Mouse (Mus musculus) lung, postnatal 4 days (tissue): ENCODE measurements at regions not wholly inside any gene's neighbourhood (a gene's known extent, or its start where the extent isn't known, plus 50 kb on each side); places are given as distances from the start of the nearest gene placed in this dataset.
"Not testable (repeated sequence)": the region's sequence is repeated elsewhere in the genome, so short reads cannot be mapped to it uniquely, and the experiment has no call there.

ENCODE experiments used
- DNase-seq, 2 experiments: peaks; one replicate each; pipeline ENCODE4 v3.0.0; 2021

DNA sequence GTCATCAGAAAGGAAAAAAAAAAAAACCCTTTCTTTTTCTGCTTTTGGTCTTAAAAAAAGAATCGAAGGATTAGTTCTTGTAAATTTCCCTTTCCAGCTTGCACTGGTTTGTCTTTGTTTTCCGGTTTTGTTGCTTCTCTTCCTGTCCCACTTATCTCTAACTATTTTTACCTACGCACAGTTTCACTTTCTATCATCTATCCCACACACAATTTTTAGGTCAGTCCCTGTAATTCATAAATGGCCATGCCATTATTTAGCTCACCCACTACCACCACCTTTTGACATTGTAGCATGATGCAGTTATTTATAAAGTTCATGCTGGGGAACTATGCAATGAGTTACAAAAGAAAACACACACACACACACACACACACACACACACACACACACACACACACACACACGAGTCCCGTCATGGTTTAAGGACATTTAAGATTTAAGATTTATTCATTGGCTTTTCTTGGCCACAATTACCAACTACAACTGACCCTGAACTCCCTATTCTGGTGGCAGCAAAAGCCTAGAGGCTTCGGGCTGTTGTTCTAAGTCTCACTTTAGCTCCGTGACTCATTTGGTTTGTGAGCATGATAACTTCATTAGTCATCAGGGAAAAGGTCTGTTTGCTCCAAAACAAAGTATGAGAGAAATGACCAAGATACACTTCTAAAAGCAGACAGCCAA, 164.6 kb upstream of the Gm10131 start:
- no peak for DNase-seq

DNA sequence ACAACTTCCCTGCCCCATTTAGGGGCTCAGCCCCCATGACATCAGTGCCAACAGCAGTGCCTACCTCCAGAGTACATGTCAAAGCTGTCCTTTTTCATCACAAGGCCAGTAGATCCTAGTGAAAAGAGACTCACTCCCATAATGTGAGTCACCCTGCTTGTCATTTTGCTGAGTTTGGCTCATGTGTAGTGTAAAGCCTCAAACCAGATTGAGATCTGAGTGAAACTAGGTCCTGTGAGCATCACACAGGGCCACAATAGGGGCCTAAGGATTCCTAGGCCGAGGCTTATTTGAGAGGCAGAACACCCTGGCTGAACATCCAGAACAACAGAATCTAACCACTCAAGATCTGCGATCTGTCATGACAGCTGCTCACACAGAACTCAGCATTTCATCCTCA, 163.3 kb upstream of the Gm10131 start:
- DNase-seq, result not testable (repeated sequence)

GRCm38 (mm10) chr8:34274171-34274570, 162.6 kb upstream of the Gm10131 start:
- DNase-seq, result no peak

- DNase-seq, result no peak
Measured at GRCm38 (mm10) chr8:34269848-34270247, 158.3 kb upstream of the Gm10131 start.

GRCm38 (mm10) chr8:34268806-34269520, 157.4 kb upstream of the Gm10131 start:
- no peak for DNase-seq

DNA sequence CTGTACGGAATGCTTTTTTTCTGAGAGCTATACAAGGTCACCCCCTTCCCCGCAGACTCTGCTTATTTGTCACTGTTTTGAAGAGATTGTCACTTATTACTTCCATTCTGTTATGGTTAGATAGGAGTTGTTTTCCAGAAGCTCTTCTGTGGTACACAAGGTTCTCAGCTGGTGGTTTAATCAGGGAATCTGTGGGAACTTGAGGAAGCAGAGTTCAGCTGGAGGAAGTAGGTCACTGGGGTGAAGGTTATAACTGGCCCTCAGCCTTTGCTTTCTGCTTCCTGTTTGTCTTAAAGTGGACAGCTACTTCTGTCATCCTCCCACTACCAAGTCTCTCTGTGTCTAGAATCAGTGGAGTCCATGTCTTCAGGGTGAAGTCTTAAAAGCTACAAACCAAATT, 143.4 kb upstream of the Gm10131 start:
- DNase-seq, result no peak

DNA sequence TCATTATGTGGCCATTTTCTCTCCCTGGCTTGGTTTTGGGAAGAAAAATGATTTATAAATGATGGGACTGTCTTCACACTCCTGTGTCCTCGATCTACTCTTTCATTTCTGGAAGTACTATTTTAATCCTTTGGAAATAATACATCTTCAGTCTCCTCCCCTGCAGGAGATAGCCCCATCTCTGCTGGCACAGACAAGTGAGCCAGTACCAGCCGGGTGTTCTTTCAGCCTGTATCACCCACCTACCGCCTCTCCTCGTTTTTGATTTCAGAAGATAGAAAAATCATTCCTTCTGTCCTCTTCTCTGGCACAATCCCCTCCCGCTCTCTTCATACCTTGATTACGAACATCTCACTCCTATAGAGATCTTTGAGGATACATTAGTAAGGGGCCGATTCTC, 140.4 kb upstream of the Gm10131 start:
- no peak for DNase-seq

- no peak for DNase-seq
Measured at GRCm38 (mm10) chr8:34239346-34239900, 127.9 kb upstream of the Gm10131 start.

DNA sequence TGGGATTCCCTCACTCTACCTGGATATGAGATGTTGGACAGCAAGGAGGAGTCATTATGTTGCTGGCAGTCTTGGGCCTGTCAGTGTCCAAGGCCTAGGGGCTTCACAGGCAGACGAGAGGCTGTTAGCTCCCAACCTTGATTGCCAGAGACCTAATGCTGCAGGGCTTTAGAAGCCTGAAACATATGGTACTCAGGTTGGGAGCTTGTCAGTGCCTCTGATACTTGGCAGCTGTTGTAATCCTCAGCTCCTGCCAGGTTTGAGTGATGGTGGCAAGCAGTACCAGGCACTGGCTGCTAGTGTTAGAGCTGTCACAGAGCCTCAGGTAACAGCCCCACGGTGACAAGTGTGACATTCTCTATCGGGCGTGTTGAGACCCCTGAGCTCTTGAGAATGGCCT, 122.2 kb upstream of the Gm10131 start:
- no peak for DNase-seq

GRCm38 (mm10) chr8:34229477-34229876, 117.9 kb upstream of the Gm10131 start:
- DNase-seq, result peak; percentile 31 to 33

DNA sequence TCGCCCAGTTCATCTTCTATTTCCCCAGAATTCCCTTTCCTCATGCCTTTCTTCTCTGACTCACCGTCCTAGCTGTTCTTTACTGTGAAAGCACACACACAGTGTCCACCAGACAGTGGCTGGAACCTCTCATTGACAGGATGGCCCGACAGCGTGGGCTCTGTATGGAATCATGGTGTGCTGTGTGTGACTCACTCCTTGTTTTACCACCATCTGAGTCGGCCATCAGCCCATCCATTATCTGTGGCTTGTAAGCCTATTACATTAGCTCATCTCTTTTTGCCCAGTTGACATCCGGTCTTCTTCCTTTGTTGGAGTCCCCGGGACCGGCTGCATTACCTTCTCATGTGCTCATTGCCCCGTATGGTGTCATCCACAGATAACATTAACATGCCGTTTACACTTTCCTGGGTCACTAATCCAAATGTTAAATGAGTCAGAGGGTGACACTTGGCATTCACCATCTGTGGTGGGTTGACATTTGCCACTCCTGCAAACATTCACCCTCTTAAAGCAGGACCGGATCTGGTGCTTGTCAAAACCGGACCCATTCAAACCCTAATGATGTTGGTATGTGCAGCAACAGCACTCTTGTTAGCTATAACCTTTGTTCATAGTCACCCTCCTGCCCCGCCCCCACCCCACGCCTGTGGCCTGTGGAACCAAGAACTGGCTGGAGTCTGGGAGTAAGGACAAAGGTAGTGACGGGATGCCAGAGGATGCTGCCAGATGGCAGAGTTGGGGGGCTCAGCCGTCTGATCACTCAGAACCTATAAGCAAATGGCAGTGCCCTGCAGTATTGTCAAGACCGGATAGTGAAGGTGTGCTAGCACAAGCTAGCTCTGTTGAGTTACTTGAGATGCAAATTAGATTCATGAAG, 113.7 kb upstream of the Gm10131 start:
- no peak for DNase-seq

- no peak for DNase-seq
Measured at GRCm38 (mm10) chr8:34222187-34222586, 110.7 kb upstream of the Gm10131 start.
